Mouse (Mus musculus) heart, embryonic 12.5 days (tissue): ENCODE results near the gene Fam229a. TPM values are rescaled to one million over a fixed set of nuclear protein-coding genes. Genes with fewer than 3 reads are reported as not detected.

Experiments
- ATAC-seq: fragments of 200-750 bp; cut with Nextera tagmentation; 2 replicates; pipeline ENCODE4 v1.8.0; 2017; ENCODE audit warnings: moderate TSS enrichment, moderate library complexity; ENCODE audit not compliant: insufficient number of reproducible peaks, low FRiP score
- H3K27ac ChIP-seq: fragments of 300-500 bp; sonication (generic); 2 replicates; pipeline ENCODE4 v1.5.1; 2016; ENCODE audit warnings: mild to moderate bottlenecking, moderate library complexity; ENCODE audit not compliant: poor library complexity, severe bottlenecking
- H3K27me3 ChIP-seq: fragments of 300-500 bp; sonication (generic); replicated peaks from 2 replicates; pipeline ENCODE4 v1.6.1; 2016; ENCODE audit warnings: mild to moderate bottlenecking, moderate library complexity
- H3K36me3 ChIP-seq: fragments of 300-500 bp; sonication (generic); 2 replicates; pipeline ENCODE4 v1.6.1; 2016; ENCODE audit warnings: mild to moderate bottlenecking, moderate library complexity
- H3K4me1 ChIP-seq: fragments of 300-500 bp; sonication (generic); replicated peaks from 2 replicates; pipeline ENCODE4 v1.6.1; 2016; ENCODE audit warnings: mild to moderate bottlenecking
- H3K4me2 ChIP-seq: fragments of 300-500 bp; sonication (generic); 2 replicates; pipeline ENCODE4 v1.6.1; 2016; ENCODE audit warnings: mild to moderate bottlenecking, moderate library complexity
- H3K4me3 ChIP-seq: fragments of 300-500 bp; sonication (generic); 2 replicates; pipeline ENCODE4 v1.5.1; 2016; ENCODE audit warnings: mild to moderate bottlenecking
- H3K9ac ChIP-seq: fragments of 300-500 bp; sonication (generic); 2 replicates; pipeline ENCODE4 v1.6.1; 2016; ENCODE audit warnings: mild to moderate bottlenecking, moderate library complexity
- H3K9me3 ChIP-seq: fragments of 300-500 bp; sonication (generic); replicated peaks from 2 replicates; pipeline ENCODE4 v1.6.1; 2016; ENCODE audit warnings: mild to moderate bottlenecking, moderate library complexity
- WGBS: fragments of 180-500 bp; shearing (Covaris S2); methylation state at CpG from one replicate; pipeline ENCODE4 v1.1.7; 2016; 5-methylcytosine and 5-hydroxymethylcytosine counted together
- polyA plus RNA-seq: library from polyadenylated mRNA; unstranded; fragments of >200 nt; fragmentation: Nextera tagmentation; extraction: Ambion mirVana; gene quantifications from 2 replicates; pipeline ENCODE4 v1.2.1, GENCODE M21; 2016

Fam229a gene
- polyA plus RNA-seq, 1 experiment from 2014 or later = 0.32 TPM

DNA sequence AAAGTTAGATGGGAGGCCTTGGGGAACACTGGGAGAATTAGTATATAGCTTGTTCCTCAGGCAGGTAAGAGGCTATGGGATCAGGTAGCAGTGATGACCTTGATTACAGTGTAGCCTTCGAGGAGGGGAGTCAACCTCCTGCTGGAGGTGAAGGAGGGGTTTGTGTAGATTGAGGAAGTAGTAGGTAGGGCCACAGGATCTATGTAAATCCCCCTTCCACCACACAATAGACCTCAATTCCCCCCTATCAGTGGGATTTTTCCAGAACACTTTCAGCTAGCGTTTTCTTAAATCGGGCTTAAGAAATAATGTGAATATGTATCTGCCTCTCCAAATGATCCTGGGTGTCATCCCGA lies 30.2 kb upstream of the Fam229a start:
- H3K4me2 ChIP-seq = peak overlapping the region; percentile 76
- H3K4me1 ChIP-seq = peaks cover 14% of the 10 kb centered on the region
- H3K9ac ChIP-seq = peak overlapping the region; percentile 63
- H3K27me3 ChIP-seq = no peaks in the 10 kb centered on the region
- WGBS = 0% methylated on average over 4 of the region's 4 CpGs
- no peaks in the 10 kb centered on the region for H3K9me3 ChIP-seq
- ATAC-seq = no peak
- peaks cover 27% of the 10 kb centered on the region for H3K36me3 ChIP-seq
- H3K4me3 ChIP-seq = peak overlapping the region; percentile 94
- H3K27ac ChIP-seq = peak overlapping the region; percentile 68

DNA sequence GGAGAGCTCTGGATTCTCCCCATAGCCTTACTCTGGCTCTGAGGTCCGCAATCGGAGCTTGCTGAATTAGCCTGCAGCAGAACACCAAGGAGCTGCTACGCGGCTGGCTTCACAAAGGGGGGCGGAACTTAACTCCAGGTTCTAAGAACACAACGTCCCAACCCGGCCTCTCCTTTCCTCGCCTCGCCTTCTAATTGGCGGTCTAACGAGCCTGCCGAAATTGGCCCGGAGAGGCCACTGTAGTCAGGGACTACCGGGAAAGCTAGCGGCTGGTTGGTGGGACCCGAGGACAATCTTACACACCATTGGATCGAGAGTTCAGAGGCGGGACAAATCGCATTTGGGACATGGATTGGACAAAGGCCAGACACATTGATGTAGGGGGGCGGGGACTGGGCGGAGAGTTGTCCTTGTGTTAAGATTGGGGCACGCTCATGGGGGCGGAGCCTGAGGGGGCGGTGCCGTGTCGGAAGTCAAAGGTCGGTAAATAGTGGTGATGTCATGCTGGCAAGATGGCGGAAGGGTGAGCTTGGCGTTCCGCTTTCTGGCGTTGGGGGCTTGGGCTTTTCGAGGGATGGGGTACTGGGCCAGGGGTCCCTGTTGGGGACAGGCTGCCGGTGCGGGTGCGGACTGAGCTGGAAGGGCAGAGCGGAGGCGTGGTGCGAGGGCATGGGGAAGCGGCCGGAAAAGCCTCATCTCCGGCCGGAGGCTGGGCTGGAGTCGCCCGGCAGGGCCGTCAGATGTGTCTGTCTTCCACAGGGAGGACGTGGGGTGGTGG lies 29.6 kb upstream of the Fam229a start, which contains the start of gene Bsdc1:
Gene Bsdc1 (plus strand): TSS at position 399 of the 778 bp plus-strand sequence.
- H3K4me1 ChIP-seq = peaks cover 14% of the 10 kb centered on the region
- H3K27me3 ChIP-seq = no peaks in the 10 kb centered on the region
- H3K36me3 ChIP-seq = peaks cover 32% of the 10 kb centered on the region
- H3K4me2 ChIP-seq = peak within 1 kb of the TSS; percentile 90
- H3K27ac ChIP-seq = peak within 1 kb of the TSS; percentile 68
- peak within 1 kb of the TSS; percentile 94 for H3K4me3 ChIP-seq
- no peaks in the 10 kb centered on the region for H3K9me3 ChIP-seq
- WGBS = under 1% methylated on average over 46 of the region's 46 CpGs
- peak within 1 kb of the TSS; percentile 96 for H3K9ac ChIP-seq
- peak; percentile 97 for ATAC-seq

DNA sequence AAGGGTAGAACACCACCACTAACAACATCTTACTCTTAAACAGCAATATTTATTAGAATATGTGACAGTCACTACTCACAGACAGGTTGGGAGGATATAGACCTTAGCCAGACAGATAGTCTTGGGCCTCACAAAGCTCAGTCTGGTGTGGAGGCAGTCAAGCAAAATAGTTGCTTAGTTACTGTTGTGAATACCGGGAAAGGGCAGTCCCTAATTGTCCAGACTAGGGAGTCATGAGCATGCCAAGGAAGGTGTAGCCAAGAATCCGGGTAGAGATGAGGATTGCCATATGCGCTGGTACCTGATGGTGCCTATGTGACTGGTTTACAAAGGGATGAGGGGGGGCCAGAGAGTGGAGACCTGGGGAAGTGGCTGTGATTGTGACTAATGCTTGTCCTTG lies 28.9 kb upstream of the Fam229a start:
- ATAC-seq = no peak
- WGBS = 43% methylated on average over 3 of the region's 3 CpGs
- H3K4me1 ChIP-seq = peaks cover 14% of the 10 kb centered on the region
- no peak overlapping the region for H3K27ac ChIP-seq
- peak overlapping the region; percentile 94 for H3K4me3 ChIP-seq
- peak overlapping the region; percentile 90 for H3K4me2 ChIP-seq
- no peaks in the 10 kb centered on the region for H3K9me3 ChIP-seq
- H3K36me3 ChIP-seq = peaks cover 40% of the 10 kb centered on the region
- peak overlapping the region; percentile 96 for H3K9ac ChIP-seq
- H3K27me3 ChIP-seq = no peaks in the 10 kb centered on the region

DNA sequence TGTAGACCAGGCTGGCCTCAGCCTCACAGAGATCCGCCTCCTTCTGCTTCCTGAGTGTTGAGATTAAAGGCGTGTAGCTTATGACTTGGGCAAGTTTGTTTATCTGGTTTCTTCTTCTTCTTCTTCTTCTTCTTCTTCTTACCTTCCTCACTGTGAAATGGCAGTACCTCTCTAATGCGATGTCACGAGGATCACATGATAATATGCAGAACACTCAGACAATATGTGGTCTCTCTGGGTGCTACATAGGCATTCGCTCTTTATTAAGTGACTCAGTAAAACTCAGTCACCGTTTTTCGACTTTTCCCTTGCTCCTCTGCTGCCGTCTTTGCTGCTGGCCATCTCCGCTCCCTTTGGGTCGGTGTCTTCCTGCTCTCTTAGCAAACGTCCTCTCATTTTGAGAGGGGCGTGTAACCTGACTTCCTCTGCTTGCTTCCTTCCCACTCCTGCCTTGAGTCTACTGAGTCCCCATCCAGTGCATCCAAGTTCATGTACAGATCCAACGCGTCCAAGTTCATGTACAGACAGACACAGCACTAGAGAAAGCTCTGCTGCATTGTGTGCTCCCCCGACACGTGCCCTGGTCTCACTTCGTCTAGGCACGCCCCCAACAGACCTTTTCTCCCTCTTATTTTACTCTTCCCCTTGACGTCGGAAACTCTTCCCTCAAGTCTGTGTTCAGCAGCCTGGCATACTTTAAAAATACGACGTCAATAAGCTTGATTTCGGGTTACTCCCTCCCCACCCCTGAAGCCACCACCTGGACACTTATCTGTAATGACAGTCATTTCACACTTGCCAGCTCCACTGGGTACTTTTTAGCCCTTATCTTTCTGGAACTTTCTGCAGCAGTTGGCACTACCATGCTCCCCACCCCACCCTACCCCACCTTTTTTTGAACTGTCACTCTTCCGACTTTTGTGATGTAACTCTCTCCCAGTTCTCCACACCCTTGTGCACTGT lies 27.6 kb upstream of the Fam229a start:
- Histone ChIP-seq H3K4me1 (peaks cover 16% of the 10 kb centered on the region), H3K27ac (no peak overlapping the region), H3K9ac (no peak overlapping the region), H3K9me3 (no peaks in the 10 kb centered on the region), H3K4me2 (peak overlapping the region; percentile 90; the same call in 1 of the 2 replicates), H3K36me3 (peaks cover 53% of the 10 kb centered on the region), H3K27me3 (no peaks in the 10 kb centered on the region), H3K4me3 (no peak overlapping the region)
- ATAC-seq = no peak
- WGBS = 78% methylated on average over 24 of the region's 24 CpGs

DNA sequence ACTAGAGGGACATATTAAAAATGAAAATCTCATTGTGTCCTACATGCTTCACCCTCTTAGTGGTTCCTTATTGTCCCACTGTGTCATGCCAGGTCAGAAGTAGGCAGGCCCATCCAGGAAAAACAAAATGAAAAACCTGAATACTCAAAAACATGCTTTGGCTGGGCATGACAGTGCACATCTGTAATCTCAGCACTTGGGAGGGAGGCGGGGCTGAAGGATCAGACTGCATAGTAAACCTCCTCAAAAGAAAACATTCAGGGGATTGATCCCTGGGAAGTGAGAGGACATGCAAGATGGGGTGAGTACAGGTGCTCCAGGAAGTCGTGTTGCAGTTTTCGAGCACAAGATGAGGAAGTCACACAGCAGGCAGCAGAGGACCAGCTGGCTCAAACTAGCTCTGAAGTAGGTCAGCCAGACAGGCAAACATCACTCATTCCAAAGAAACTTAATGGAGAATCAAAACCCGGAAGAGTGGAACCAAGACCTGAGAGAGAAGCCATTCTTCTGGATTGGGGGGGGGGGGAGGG lies 26.6 kb upstream of the Fam229a start:
- H3K27ac ChIP-seq = no peak overlapping the region
- 80% methylated on average over 4 of the region's 4 CpGs for WGBS
- no peak for ATAC-seq
- no peak overlapping the region for H3K4me2 ChIP-seq
- H3K9ac ChIP-seq = no peak overlapping the region
- H3K4me1 ChIP-seq = peaks cover 16% of the 10 kb centered on the region
- H3K27me3 ChIP-seq = no peaks in the 10 kb centered on the region
- peaks cover 61% of the 10 kb centered on the region for H3K36me3 ChIP-seq
- H3K4me3 ChIP-seq = no peak overlapping the region
- H3K9me3 ChIP-seq = no peaks in the 10 kb centered on the region

DNA sequence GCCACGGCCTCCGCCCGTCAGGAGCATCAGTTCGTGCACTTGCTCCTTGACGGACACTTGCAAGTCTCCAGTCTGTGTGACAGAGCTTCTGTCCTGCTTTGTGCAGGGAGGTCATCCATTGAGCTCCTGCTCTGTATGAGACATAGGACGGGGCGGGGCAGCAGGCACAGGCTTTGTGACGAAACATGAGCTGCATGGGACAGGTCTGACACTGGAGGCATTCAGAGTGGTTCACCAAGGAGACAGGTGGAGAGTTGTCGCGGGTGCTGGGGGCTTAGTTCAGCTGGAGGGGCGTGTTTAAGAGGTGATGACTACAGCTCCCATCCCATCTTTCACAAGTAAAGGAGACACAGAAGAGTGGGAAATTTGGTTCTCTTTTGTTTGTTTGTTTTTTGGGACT lies 14.9 kb upstream of the Fam229a start:
- no peak overlapping the region for H3K4me3 ChIP-seq
- ATAC-seq = no peak
- no peak overlapping the region for H3K4me2 ChIP-seq
- no peak overlapping the region for H3K27ac ChIP-seq
- no peak overlapping the region for H3K9ac ChIP-seq
- 90% methylated on average over 11 of the region's 11 CpGs for WGBS
- no peaks in the 10 kb centered on the region for H3K27me3 ChIP-seq
- no peaks in the 10 kb centered on the region for H3K4me1 ChIP-seq
- no peaks in the 10 kb centered on the region for H3K9me3 ChIP-seq
- H3K36me3 ChIP-seq = peaks cover 89% of the 10 kb centered on the region

DNA sequence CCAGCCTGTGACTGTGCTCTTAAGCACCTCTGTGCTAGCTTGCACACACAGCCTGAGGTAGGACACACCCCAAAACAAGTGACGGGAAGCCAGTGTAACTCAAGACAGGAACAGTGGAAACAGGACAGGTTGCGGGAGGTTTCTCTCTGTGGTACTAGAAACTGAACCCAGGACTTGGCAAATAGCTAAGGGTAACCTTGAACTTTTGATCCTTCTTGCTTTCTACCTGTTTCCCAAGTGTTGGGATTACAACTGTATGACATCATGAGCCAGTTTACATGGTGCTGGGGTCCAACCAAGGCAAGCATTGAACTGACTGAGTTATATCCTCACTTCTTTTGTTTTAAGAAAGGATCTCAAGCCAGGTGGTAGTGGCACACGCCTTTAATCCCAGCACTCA lies 11.1 kb upstream of the Fam229a start:
- H3K36me3 ChIP-seq = peaks cover 89% of the 10 kb centered on the region
- H3K27ac ChIP-seq = no peak overlapping the region
- no peak for ATAC-seq
- H3K27me3 ChIP-seq = no peaks in the 10 kb centered on the region
- no peaks in the 10 kb centered on the region for H3K9me3 ChIP-seq
- no peaks in the 10 kb centered on the region for H3K4me1 ChIP-seq
- no peak overlapping the region for H3K4me3 ChIP-seq
- no peak overlapping the region for H3K9ac ChIP-seq
- no peak overlapping the region for H3K4me2 ChIP-seq
- WGBS = 93% methylated on average over 3 of the region's 3 CpGs

DNA sequence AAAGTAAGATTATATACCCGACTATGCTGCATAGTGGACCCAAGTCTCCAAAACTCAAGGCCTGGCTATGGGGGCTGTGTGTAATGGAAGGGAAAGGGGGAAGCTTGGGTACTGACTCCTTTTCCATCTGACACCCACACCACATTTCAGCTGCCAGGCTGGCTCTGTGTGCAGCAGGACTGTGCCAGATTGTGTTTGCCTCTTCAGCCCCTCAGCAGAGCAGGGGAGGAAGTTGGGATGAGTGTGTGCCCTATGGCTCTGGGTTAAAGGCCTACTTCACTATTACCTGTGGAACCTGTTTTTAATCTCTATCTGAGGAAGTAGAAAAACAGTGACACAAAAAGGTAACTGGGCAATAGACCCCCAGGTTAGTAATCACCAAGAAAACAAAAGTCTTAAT lies 9.9 kb upstream of the Fam229a start:
- WGBS = 74% methylated on average over 1 of the region's 1 CpGs
- Histone ChIP-seq H3K27ac (no peak overlapping the region), H3K9ac (no peak overlapping the region), H3K27me3 (no peaks in the 10 kb centered on the region), H3K4me3 (no peak overlapping the region), H3K9me3 (no peaks in the 10 kb centered on the region), H3K4me1 (no peaks in the 10 kb centered on the region), H3K4me2 (no peak overlapping the region), H3K36me3 (peaks cover 90% of the 10 kb centered on the region)
- ATAC-seq = no peak

DNA sequence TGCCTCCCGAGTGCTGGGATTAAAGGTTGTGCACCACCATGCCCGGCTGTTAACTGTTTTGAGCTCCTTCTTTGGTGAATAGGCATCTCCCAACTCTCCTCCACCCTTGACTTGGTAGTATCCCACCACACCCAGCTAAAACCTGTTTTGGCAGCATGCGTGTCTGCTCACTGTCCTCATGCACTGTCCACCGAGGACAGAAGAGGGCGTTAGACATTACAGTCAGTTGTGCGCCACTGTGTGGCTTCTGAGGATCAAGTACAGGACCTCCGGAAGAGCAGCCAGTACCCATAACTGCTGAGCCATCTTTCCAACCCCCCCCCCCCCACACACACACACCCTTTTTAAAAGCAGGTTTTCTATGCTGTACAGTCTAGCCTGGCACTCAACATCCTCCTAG lies 3.7 kb downstream of the Fam229a start:
- H3K36me3 ChIP-seq = no peaks in the 10 kb centered on the region
- ATAC-seq = no peak
- H3K27ac ChIP-seq = 0 out of 2 replicates have a peak overlapping the region, but pooled peaks have one; percentile 57
- no peak overlapping the region for H3K9ac ChIP-seq
- no peaks in the 10 kb centered on the region for H3K9me3 ChIP-seq
- 68% methylated on average over 7 of the region's 7 CpGs for WGBS
- H3K4me1 ChIP-seq = peaks cover 46% of the 10 kb centered on the region
- H3K27me3 ChIP-seq = peaks cover 29% of the 10 kb centered on the region
- no peak overlapping the region for H3K4me2 ChIP-seq
- no peak overlapping the region for H3K4me3 ChIP-seq

DNA sequence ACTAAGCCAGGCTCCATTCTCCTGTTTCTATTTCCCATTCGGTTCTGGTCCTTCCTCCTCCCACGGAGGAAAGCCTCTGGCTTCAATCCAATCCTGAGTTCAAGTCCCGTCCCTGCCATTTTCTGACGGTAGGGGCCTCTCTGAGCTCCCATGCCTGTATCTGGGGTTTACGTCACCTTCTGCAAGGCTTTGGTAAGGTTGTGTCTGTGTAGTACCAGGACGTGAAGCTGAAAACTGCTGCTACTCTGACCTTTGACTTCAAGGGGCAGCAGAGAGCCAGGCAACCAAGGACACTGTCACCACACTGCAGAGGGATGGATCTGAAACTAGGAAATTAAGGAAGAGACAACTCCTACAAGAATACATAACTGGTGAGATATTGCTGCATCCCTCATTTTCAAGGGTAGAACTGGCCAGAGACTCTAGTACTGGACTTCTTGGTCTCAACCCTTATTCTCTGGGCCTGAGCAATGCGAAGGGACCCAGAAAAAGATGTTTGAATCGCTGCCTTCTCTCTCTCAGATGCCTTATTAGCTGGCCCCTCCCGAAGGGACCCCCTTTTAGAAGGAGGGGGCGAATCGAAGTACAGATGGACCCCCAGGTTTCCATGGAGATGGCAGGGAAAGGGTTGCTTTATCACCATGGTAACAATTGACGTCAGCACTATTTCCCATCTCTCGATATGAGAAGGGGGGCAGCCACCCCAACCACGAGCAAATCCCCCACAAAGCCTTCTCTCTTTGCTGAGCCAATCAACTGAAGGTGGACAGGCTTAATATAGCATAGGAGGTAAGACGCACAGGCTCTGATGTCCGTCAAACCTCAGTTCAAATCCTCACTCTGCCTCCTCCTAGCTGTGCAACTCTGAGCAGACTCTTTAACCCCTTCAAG lies 4.9 kb downstream of the Fam229a start:
- no peaks in the 10 kb centered on the region for H3K36me3 ChIP-seq
- peak overlapping the region; percentile 25; the same call in 1 of the 2 replicates for H3K9ac ChIP-seq
- peaks cover 17% of the 10 kb centered on the region for H3K27me3 ChIP-seq
- peak overlapping the region; percentile 57 for H3K27ac ChIP-seq
- 32% methylated on average over 16 of the region's 16 CpGs for WGBS
- ATAC-seq = no peak
- H3K4me1 ChIP-seq = peaks cover 55% of the 10 kb centered on the region
- H3K4me2 ChIP-seq = peak overlapping the region; percentile 41
- no peaks in the 10 kb centered on the region for H3K9me3 ChIP-seq
- no peak overlapping the region for H3K4me3 ChIP-seq
